Mouse (Mus musculus) limb, embryonic 14.5 days (tissue): Measurements from ENCODE around the gene Htr2b. TPM values are rescaled to one million over a fixed set of nuclear protein-coding genes. Genes with fewer than 3 reads are reported as not detected.

Source experiments
- ATAC-seq: fragments of 200-750 bp; cut with Nextera tagmentation; 2 replicates; pipeline ENCODE4 v1.8.0; 2017; ENCODE audit warnings: low read depth, moderate number of reproducible peaks, moderate TSS enrichment; ENCODE audit not compliant: low FRiP score
- DNase-seq: peaks from one replicate; pipeline ENCODE4 v3.0.0-alpha.2; 2015; ENCODE audit warnings: low spot score
- H3K27ac ChIP-seq: fragments of 300-500 bp; sonication (generic); replicated peaks from 2 replicates; pipeline ENCODE4 v1.5.1; 2014; ENCODE audit warnings: low read depth, mild to moderate bottlenecking, low read length, moderate library complexity, mixed read lengths
- H3K27me3 ChIP-seq: fragments of 300-500 bp; sonication (generic); 2 replicates; pipeline ENCODE4 v1.6.1; 2014; ENCODE audit warnings: low read length, mixed read lengths; ENCODE audit not compliant: control insufficient read depth, insufficient read depth
- H3K36me3 ChIP-seq: fragments of 300-500 bp; sonication (generic); 2 replicates; pipeline ENCODE4 v1.6.1; 2014; ENCODE audit warnings: mild to moderate bottlenecking, low read length, moderate library complexity, mixed read lengths; ENCODE audit not compliant: control insufficient read depth, insufficient read depth
- H3K4me1 ChIP-seq: fragments of 300-500 bp; sonication (generic); 2 replicates; pipeline ENCODE4 v1.6.1; 2014; ENCODE audit warnings: antibody characterized with exemption, low read length, mixed read lengths; ENCODE audit not compliant: control insufficient read depth, insufficient read depth
- H3K4me2 ChIP-seq: fragments of 300-500 bp; sonication (generic); replicated peaks from 2 replicates; pipeline ENCODE4 v1.6.1; 2014; ENCODE audit warnings: low read depth, mild to moderate bottlenecking, low read length, moderate library complexity; ENCODE audit not compliant: severe bottlenecking
- H3K4me3 ChIP-seq: fragments of 300-500 bp; sonication (generic); replicated peaks from 2 replicates; pipeline ENCODE4 v1.5.1; 2014; ENCODE audit warnings: low read length
- H3K9ac ChIP-seq: fragments of 300-500 bp; sonication (generic); 2 replicates; pipeline ENCODE4 v1.6.1; 2014; ENCODE audit warnings: mild to moderate bottlenecking, low read depth, low read length, moderate library complexity; ENCODE audit not compliant: severe bottlenecking
- H3K9me3 ChIP-seq: fragments of 300-500 bp; sonication (generic); 2 replicates; pipeline ENCODE4 v1.6.1; 2016; ENCODE audit warnings: low read length; ENCODE audit not compliant: control insufficient read depth
- POLR2A ChIP-seq: fragments of 200-500 bp; IDR thresholded peaks from 2 replicates; pipeline ENCODE4 v1.8.0; 2012; ENCODE audit warnings: inconsistent platforms, mild to moderate bottlenecking, moderate library complexity, borderline replicate concordance; ENCODE audit not compliant: insufficient read depth, insufficient read length; ENCODE audit errors: extremely low read depth
- whole genome bisulfite sequencing: fragments of 180-500 bp; shearing (Covaris S2); extraction: QIAGEN DNeasy Blood & Tissue Kit; methylation state at CpG from one replicate; pipeline ENCODE4 v1.1.7; 2014; 5-methylcytosine and 5-hydroxymethylcytosine counted together
- polyA plus RNA-seq, 2 experiments: library from polyadenylated mRNA; depleted of rRNA in 1 of 2; stranded (reverse) in 1 of 2; unstranded in 1 of 2; fragments of >200 nt; fragmentation: Nextera tagmentation in 1 of 2; extraction: Ambion mirVana in 1 of 2; gene quantifications; 2 replicates each; pipeline versions ENCODE4 v1.2.1 to v1.2.3; 2012 to 2014

Gene Htr2b
- polyA plus RNA-seq, 2 experiments = 0.78 to 1.7 TPM

DNA sequence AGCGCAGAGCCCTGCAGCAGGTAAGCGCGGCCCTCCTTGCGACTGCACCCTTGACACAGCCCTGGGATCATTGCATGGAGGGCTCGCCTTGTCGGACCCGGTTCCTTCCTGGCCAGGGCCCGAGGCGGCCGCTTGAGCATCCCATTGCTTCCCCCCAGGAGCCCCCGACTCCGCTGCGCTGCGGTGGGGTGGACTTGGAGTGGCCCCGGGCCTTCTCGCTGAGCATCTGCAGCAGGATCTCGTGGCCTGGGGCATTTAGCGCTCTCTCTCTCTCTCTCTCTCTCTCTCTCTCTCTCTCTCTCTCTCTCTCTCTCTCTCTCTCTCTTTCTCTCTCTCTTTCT, 43.0 kb upstream of the Htr2b start:
- Histone ChIP-seq H3K36me3 (0 out of 2 replicates have a peak, but pooled peaks cover 16% of the 10 kb centered on the region), H3K27ac (0 out of 2 replicates have a peak overlapping the region, but pooled peaks have one; percentile 38), H3K4me3 (peak overlapping the region; percentile 80), H3K4me1 (peaks cover 8% of the 10 kb centered on the region), H3K27me3 (no peaks in the 10 kb centered on the region), H3K4me2 (peak overlapping the region; percentile 67), H3K9ac (peak overlapping the region; percentile 63), H3K9me3 (no peaks in the 10 kb centered on the region)
- no peak for DNase-seq
- TF ChIP-seq POLR2A = no peak
- 1% methylated on average over 15 of the region's 18 CpGs for WGBS
- ATAC-seq = peak; percentile 41; the same call in 1 of the 2 replicates

- Histone ChIP-seq H3K4me2 (peak within 1 kb of the TSS; percentile 67), H3K9me3 (no peaks in the 10 kb centered on the region), H3K4me3 (peak within 1 kb of the TSS; percentile 80), H3K36me3 (0 out of 2 replicates have a peak, but pooled peaks cover 12% of the 10 kb centered on the region), H3K27me3 (no peaks in the 10 kb centered on the region), H3K27ac (peak within 1 kb of the TSS; percentile 87), H3K9ac (peak within 1 kb of the TSS; percentile 66), H3K4me1 (peaks cover 8% of the 10 kb centered on the region)
- peak; percentile 100 for ATAC-seq
- WGBS = 2% methylated on average over 40 of the region's 40 CpGs
- peak; percentile 95; the same call in 1 of the 2 replicates for TF ChIP-seq POLR2A
- peak; percentile 96 for DNase-seq
Measured at GRCm38 (mm10) chr1:86154133-86154823, 42.5 kb upstream of the Htr2b start, which contains the start of gene Armc9. Gene Armc9, plus strand, starts transcription at chr1:86154780.

- ATAC-seq = no peak
- WGBS = 89% methylated on average over 1 of the region's 1 CpGs
- no peak overlapping the region for H3K9ac ChIP-seq
- DNase-seq = no peak
- H3K4me3 ChIP-seq = no peak overlapping the region
- H3K27me3 ChIP-seq = no peaks in the 10 kb centered on the region
- H3K36me3 ChIP-seq = 0 out of 2 replicates have a peak, but pooled peaks cover 9% of the 10 kb centered on the region
- peaks cover 8% of the 10 kb centered on the region for H3K4me1 ChIP-seq
- no peak for TF ChIP-seq POLR2A
- H3K4me2 ChIP-seq = no peak overlapping the region
- H3K9me3 ChIP-seq = no peaks in the 10 kb centered on the region
- no peak overlapping the region for H3K27ac ChIP-seq
Measured at GRCm38 (mm10) chr1:86152618-86153017, 40.8 kb upstream of the Htr2b start.

- no peak for ATAC-seq
- 82% methylated on average over 7 of the region's 7 CpGs for WGBS
- no peak overlapping the region for H3K4me3 ChIP-seq
Measured at GRCm38 (mm10) chr1:86151376-86151775, 39.6 kb upstream of the Htr2b start.

GRCm38 (mm10) chr1:86150929-86151328, 39.2 kb upstream of the Htr2b start:
- ATAC-seq (no peak), DNase-seq (no peak)
- Histone ChIP-seq H3K4me2 (no peak overlapping the region), H3K27me3 (no peaks in the 10 kb centered on the region), H3K9me3 (no peaks in the 10 kb centered on the region), H3K4me3 (no peak overlapping the region), H3K27ac (no peak overlapping the region), H3K4me1 (peaks cover 8% of the 10 kb centered on the region), H3K36me3 (no peaks in the 10 kb centered on the region), H3K9ac (no peak overlapping the region)
- WGBS = 87% methylated on average over 6 of the region's 6 CpGs
- no peak for TF ChIP-seq POLR2A

More at GRCm38 (mm10) chr1:86151376-86151775, 39.6 kb upstream of the Htr2b start:
- Histone ChIP-seq H3K27me3 (no peaks in the 10 kb centered on the region), H3K36me3 (no peaks in the 10 kb centered on the region), H3K9me3 (no peaks in the 10 kb centered on the region), H3K9ac (no peak overlapping the region), H3K4me1 (peaks cover 8% of the 10 kb centered on the region), H3K4me2 (no peak overlapping the region), H3K27ac (no peak overlapping the region)
- no peak for DNase-seq
- no peak for TF ChIP-seq POLR2A
